Mouse (Mus musculus): ENCODE data around the gene Il33.

Il33 gene

DNA sequence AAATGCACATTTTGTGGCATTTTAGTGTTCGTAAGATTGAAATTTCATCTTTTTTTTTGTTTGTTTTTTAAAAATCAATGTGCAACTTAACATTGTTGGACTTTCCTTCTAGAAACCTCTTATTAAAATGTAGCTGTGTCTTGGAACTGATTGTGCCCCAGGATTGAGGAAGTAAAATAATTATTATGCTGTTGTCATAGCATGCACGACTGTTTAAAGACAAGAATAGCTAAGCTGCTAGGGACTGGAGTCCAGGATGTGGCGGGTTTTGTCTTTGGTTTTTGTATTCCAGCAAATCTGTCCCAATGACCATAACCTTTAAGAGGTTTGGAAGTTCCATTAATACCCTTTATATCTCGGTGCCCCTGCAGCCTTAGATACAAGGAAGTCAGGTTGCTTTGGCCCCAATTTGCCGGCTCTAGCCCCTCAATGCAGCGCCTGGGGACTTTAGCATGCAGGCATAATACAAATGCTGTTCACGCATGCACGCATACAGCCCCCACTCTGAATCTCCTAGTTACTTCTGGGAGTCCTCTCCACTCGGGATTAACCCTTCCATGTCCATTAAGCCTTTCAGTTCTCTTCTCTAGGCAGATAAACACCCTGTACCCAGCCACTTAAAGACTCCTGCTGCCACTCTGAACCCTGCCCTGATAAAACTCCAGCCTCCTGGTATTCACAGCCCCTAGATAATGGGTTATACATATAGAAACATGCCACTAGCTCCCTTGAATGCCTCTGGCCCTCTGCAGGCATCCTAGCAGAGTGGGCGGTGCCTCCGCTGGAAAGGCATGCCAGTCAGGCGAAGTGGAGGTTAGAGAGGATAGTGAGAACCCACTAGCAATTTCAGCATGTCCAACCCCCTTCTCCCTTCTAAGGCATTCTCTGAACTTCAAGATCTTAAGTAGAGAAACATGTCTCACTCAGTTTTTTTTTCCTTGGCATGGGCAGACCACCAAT, 75.8 kb downstream of the Il33 start:
- DNase-seq (ENCODE audit: low spot score): no peak

DNA sequence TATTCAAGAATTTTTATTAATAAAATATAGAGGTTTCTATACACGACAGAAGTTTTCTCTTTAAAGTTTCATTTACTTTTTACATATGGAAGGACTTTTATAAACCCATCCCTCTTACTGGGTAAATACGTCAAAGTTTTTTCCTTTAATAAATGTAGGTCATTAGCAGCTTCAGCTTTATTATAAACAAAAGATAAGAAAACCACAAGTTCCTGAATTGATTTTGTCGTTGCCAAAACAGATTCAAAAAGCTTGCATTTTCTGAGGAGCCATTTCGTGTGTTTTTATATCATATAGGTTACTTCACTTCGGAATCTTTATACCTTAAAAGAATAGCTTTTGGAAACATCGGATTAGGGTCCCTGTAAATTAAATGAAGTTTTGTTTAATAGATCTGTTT, 76.6 kb downstream of the Il33 start:
- no peak for DNase-seq (ENCODE audit: low spot score)

DNA sequence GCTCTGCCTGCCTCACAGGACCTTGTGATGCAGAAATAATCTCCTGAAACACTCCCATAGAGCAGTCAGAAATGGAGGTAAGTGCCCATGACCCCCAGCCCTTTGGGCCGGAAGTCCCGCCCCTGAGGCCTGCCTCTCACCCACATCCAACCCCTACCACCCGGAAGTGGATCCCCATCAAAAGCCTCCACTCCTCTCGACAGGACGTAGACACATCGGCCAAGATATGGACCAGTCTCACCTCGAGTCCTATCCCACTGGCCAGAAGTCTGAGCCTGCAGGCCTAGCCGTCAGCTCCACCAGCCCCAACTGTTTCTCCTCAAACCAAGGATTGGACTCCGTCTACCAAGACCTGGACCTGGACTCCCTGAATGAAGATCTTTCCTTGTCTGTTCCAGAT, 78.7 kb downstream of the Il33 start, which contains the start of gene Trpd52l3:
Gene Trpd52l3 (plus strand): TSS at position 170 of the 400 bp plus-strand sequence.
- no peak for DNase-seq (ENCODE audit: low spot score)

GRCm38 (mm10) chr19:30006371-30006770, 81.5 kb downstream of the Il33 start:
- DNase-seq (ENCODE audit: low spot score): no peak

Measured in embryo, embryonic 10.5 days (tissue).